Mouse (Mus musculus) gastrocnemius, adult 18-20 months (tissue): Measurements from ENCODE around the gene Gm9844. TPM values are rescaled to one million over a fixed set of nuclear protein-coding genes. Genes with fewer than 3 reads are reported as not detected.
"Not testable (repeated sequence)": the region's sequence is repeated elsewhere in the genome, so short reads cannot be mapped to it uniquely, and the experiment has no call there.

Experiments
- DNase-seq: peaks from one replicate; pipeline ENCODE4 v3.0.0; 2021; ENCODE audit warnings: low spot score
- long read RNA-seq, 2 experiments: library from polyadenylated mRNA; stranded (forward); transcript quantifications; one replicate each; pipeline ENCODE4 v2.0.0; 2021
- total RNA-seq, 2 experiments: library from RNA; stranded (reverse); gene quantifications; 2 replicates each; pipeline ENCODE4 v1.2.3; 2021

Gene Gm9844
- not detected for total RNA-seq
- long read RNA-seq, experiment 1 = 0 reads
- long read RNA-seq, experiment 2 = 0 reads

- DNase-seq = no peak
These were observed at the start of gene Gm9844 for GRCm38 (mm10) chr7:24861913-24862312. TSS of gene Gm9844 (plus strand) at chr7:24862213.

- peak; percentile 35 for DNase-seq
These were observed 44.5 kb upstream of the Gm9844 start for GRCm38 (mm10) chr7:24817502-24817901.

GRCm38 (mm10) chr7:24824452-24824851 lies 37.6 kb upstream of the Gm9844 start:
- DNase-seq = no peak

GRCm38 (mm10) chr7:24827181-24827580 lies 34.8 kb upstream of the Gm9844 start:
- no peak for DNase-seq

- DNase-seq = not testable (repeated sequence)
These were observed 23.1 kb upstream of the Gm9844 start for GRCm38 (mm10) chr7:24838732-24839409.

- DNase-seq = no peak
These were observed 22.6 kb upstream of the Gm9844 start for GRCm38 (mm10) chr7:24839410-24839808.

GRCm38 (mm10) chr7:24840331-24840730 lies 21.7 kb upstream of the Gm9844 start:
- DNase-seq = no peak

GRCm38 (mm10) chr7:24841009-24841408 lies 21.0 kb upstream of the Gm9844 start:
- DNase-seq = no peak

GRCm38 (mm10) chr7:24844144-24844543 lies 17.9 kb upstream of the Gm9844 start:
- no peak for DNase-seq

GRCm38 (mm10) chr7:24845181-24845580 lies 16.8 kb upstream of the Gm9844 start:
- no peak for DNase-seq

- DNase-seq = no peak
These were observed 16.3 kb upstream of the Gm9844 start for GRCm38 (mm10) chr7:24845713-24846112.

- not testable (repeated sequence) for DNase-seq
These were observed 15.4 kb upstream of the Gm9844 start for GRCm38 (mm10) chr7:24846576-24846975.

- DNase-seq = no peak
These were observed 11.9 kb upstream of the Gm9844 start for GRCm38 (mm10) chr7:24850162-24850561.

GRCm38 (mm10) chr7:24850899-24851303 lies 11.1 kb upstream of the Gm9844 start:
- no peak for DNase-seq

GRCm38 (mm10) chr7:24851596-24852325 lies 10.3 kb upstream of the Gm9844 start:
- DNase-seq = no peak

GRCm38 (mm10) chr7:24852557-24853232 lies 9.3 kb upstream of the Gm9844 start:
- no peak for DNase-seq

- no peak for DNase-seq
These were observed 8.8 kb upstream of the Gm9844 start for GRCm38 (mm10) chr7:24853233-24853563.

GRCm38 (mm10) chr7:24853695-24854094 lies 8.3 kb upstream of the Gm9844 start:
- DNase-seq = no peak

- no peak for DNase-seq
These were observed 5.4 kb upstream of the Gm9844 start for GRCm38 (mm10) chr7:24856460-24857120.

GRCm38 (mm10) chr7:24859234-24859633 lies 2.8 kb upstream of the Gm9844 start:
- no peak for DNase-seq

- no peak for DNase-seq
These were observed 840 bp downstream of the Gm9844 start for GRCm38 (mm10) chr7:24862853-24863252.

GRCm38 (mm10) chr7:24864156-24864555 lies 2.1 kb downstream of the Gm9844 start:
- no peak for DNase-seq
